Mouse (Mus musculus): ENCODE measurements around the gene Rpl15. TPM values are rescaled to one million over a fixed set of nuclear protein-coding genes. Genes with fewer than 3 reads are reported as not detected.

The Rpl15 gene
- total RNA-seq (2023) = 100 to 1,000 TPM; 599 to 670 TPM

GRCm38 (mm10) chr14:18270529-18271441 is at the start of gene Rpl15, which contains the start of gene Nkiras1:
Rpl15 (minus strand) TSS chr14:18271391.
Nkiras1 (plus strand) TSS chr14:18271136.

GRCm38 (mm10) chr14:18238750-18239731 is 32.1 kb downstream of the Rpl15 start, which contains the start of gene Nr1d2:
Nr1d2 (minus strand) TSS chr14:18239127.

Other genes with a start within 250 kb of the Rpl15 start
- 1 to 10 TPM; 4.3 to 6.2 TPM for gene Nr1d2, start 32.3 kb downstream of the Rpl15 start, total RNA-seq (2023)
- 1 to 10 TPM; 6.1 to 6.5 TPM for gene Nkiras1, start 255 bp downstream of the Rpl15 start, total RNA-seq (2023)
- 10 to 100 TPM; 38.7 to 45.9 TPM for gene Ube2e1, start 60.5 kb upstream of the Rpl15 start, total RNA-seq (2023)